Mouse (Mus musculus) heart, embryonic 12.5 days (tissue): ENCODE measurements at regions not wholly inside any gene's neighbourhood (a gene's known extent, or its start where the extent isn't known, plus 50 kb on each side); places are given as distances from the start of the nearest gene placed in this dataset.

ENCODE experiments used
- ATAC-seq: fragments of 200-750 bp; cut with Nextera tagmentation; 2 replicates; pipeline ENCODE4 v1.8.0; 2017; ENCODE audit warnings: moderate TSS enrichment, moderate library complexity; ENCODE audit not compliant: insufficient number of reproducible peaks, low FRiP score
- H3K27ac ChIP-seq: fragments of 300-500 bp; sonication (generic); 2 replicates; pipeline ENCODE4 v1.5.1; 2016; ENCODE audit warnings: mild to moderate bottlenecking, moderate library complexity; ENCODE audit not compliant: poor library complexity, severe bottlenecking
- H3K27me3 ChIP-seq: fragments of 300-500 bp; sonication (generic); replicated peaks from 2 replicates; pipeline ENCODE4 v1.6.1; 2016; ENCODE audit warnings: mild to moderate bottlenecking, moderate library complexity
- H3K36me3 ChIP-seq: fragments of 300-500 bp; sonication (generic); 2 replicates; pipeline ENCODE4 v1.6.1; 2016; ENCODE audit warnings: mild to moderate bottlenecking, moderate library complexity
- H3K4me1 ChIP-seq: fragments of 300-500 bp; sonication (generic); replicated peaks from 2 replicates; pipeline ENCODE4 v1.6.1; 2016; ENCODE audit warnings: mild to moderate bottlenecking
- H3K4me2 ChIP-seq: fragments of 300-500 bp; sonication (generic); 2 replicates; pipeline ENCODE4 v1.6.1; 2016; ENCODE audit warnings: mild to moderate bottlenecking, moderate library complexity
- H3K4me3 ChIP-seq: fragments of 300-500 bp; sonication (generic); 2 replicates; pipeline ENCODE4 v1.5.1; 2016; ENCODE audit warnings: mild to moderate bottlenecking
- H3K9ac ChIP-seq: fragments of 300-500 bp; sonication (generic); 2 replicates; pipeline ENCODE4 v1.6.1; 2016; ENCODE audit warnings: mild to moderate bottlenecking, moderate library complexity
- H3K9me3 ChIP-seq: fragments of 300-500 bp; sonication (generic); replicated peaks from 2 replicates; pipeline ENCODE4 v1.6.1; 2016; ENCODE audit warnings: mild to moderate bottlenecking, moderate library complexity
- WGBS: fragments of 180-500 bp; shearing (Covaris S2); methylation state at CpG from one replicate; pipeline ENCODE4 v1.1.7; 2016; 5-methylcytosine and 5-hydroxymethylcytosine counted together

- ATAC-seq = peak; percentile 61; the same call in 1 of the 2 replicates
- H3K4me2 ChIP-seq = no peak overlapping the region
- no peak overlapping the region for H3K9ac ChIP-seq
- H3K4me1 ChIP-seq = peaks cover 7% of the 10 kb centered on the region
- WGBS = 11% methylated on average over 5 of the region's 5 CpGs
- no peaks in the 10 kb centered on the region for H3K36me3 ChIP-seq
- no peaks in the 10 kb centered on the region for H3K9me3 ChIP-seq
- no peak overlapping the region for H3K27ac ChIP-seq
- no peaks in the 10 kb centered on the region for H3K27me3 ChIP-seq
- H3K4me3 ChIP-seq = no peak overlapping the region
Measured at GRCm38 (mm10) chr6:31183127-31183526, 215.4 kb upstream of the Mkln1 start.

- Histone ChIP-seq H3K9ac (no peak overlapping the region), H3K27ac (no peak overlapping the region), H3K27me3 (no peaks in the 10 kb centered on the region), H3K4me2 (no peak overlapping the region), H3K4me1 (peaks cover 7% of the 10 kb centered on the region), H3K36me3 (no peaks in the 10 kb centered on the region), H3K4me3 (no peak overlapping the region), H3K9me3 (no peaks in the 10 kb centered on the region)
- WGBS = 90% methylated on average over 7 of the region's 7 CpGs
- ATAC-seq = no peak
Measured at GRCm38 (mm10) chr6:31184554-31184953, 214.0 kb upstream of the Mkln1 start.

GRCm38 (mm10) chr6:31185151-31185550 lies 213.4 kb upstream of the Mkln1 start:
- Histone ChIP-seq H3K27ac (no peak overlapping the region), H3K4me3 (no peak overlapping the region), H3K4me2 (no peak overlapping the region), H3K4me1 (peaks cover 7% of the 10 kb centered on the region), H3K9ac (no peak overlapping the region), H3K36me3 (no peaks in the 10 kb centered on the region), H3K27me3 (no peaks in the 10 kb centered on the region), H3K9me3 (no peaks in the 10 kb centered on the region)
- WGBS = 76% methylated on average over 2 of the region's 2 CpGs
- ATAC-seq = no peak

- H3K27ac ChIP-seq = no peak overlapping the region
- H3K4me2 ChIP-seq = no peak overlapping the region
- H3K4me3 ChIP-seq = no peak overlapping the region
- no peak for ATAC-seq
- 77% methylated on average over 1 of the region's 1 CpGs for WGBS
- H3K4me1 ChIP-seq = peaks cover 5% of the 10 kb centered on the region
- H3K27me3 ChIP-seq = no peaks in the 10 kb centered on the region
- H3K36me3 ChIP-seq = no peaks in the 10 kb centered on the region
- no peaks in the 10 kb centered on the region for H3K9me3 ChIP-seq
- H3K9ac ChIP-seq = no peak overlapping the region
Measured at GRCm38 (mm10) chr6:31188066-31188465, 210.5 kb upstream of the Mkln1 start.

- peaks cover 5% of the 10 kb centered on the region for H3K4me1 ChIP-seq
- H3K9me3 ChIP-seq = no peaks in the 10 kb centered on the region
- H3K4me3 ChIP-seq = no peak overlapping the region
- ATAC-seq = no peak
- no peak overlapping the region for H3K27ac ChIP-seq
- H3K36me3 ChIP-seq = no peaks in the 10 kb centered on the region
- no peak overlapping the region for H3K9ac ChIP-seq
- H3K27me3 ChIP-seq = no peaks in the 10 kb centered on the region
- WGBS = 53% methylated on average over 7 of the region's 7 CpGs
- no peak overlapping the region for H3K4me2 ChIP-seq
Measured at GRCm38 (mm10) chr6:31189060-31189459, 209.5 kb upstream of the Mkln1 start.

- Histone ChIP-seq H3K9me3 (no peaks in the 10 kb centered on the region), H3K4me1 (peaks cover 9% of the 10 kb centered on the region), H3K9ac (no peak overlapping the region), H3K4me3 (no peak overlapping the region), H3K27me3 (no peaks in the 10 kb centered on the region), H3K27ac (no peak overlapping the region), H3K36me3 (no peaks in the 10 kb centered on the region), H3K4me2 (no peak overlapping the region)
- no peak for ATAC-seq
- 79% methylated on average over 5 of the region's 5 CpGs for WGBS
Measured at GRCm38 (mm10) chr6:31190070-31190469, 208.5 kb upstream of the Mkln1 start.

GRCm38 (mm10) chr6:31190628-31191373 lies 207.7 kb upstream of the Mkln1 start:
- no peak overlapping the region for H3K4me3 ChIP-seq
- H3K36me3 ChIP-seq = no peaks in the 10 kb centered on the region
- H3K4me1 ChIP-seq = peaks cover 14% of the 10 kb centered on the region
- H3K9ac ChIP-seq = no peak overlapping the region
- no peaks in the 10 kb centered on the region for H3K27me3 ChIP-seq
- WGBS = 45% methylated on average over 5 of the region's 5 CpGs
- H3K9me3 ChIP-seq = no peaks in the 10 kb centered on the region
- ATAC-seq = no peak
- no peak overlapping the region for H3K4me2 ChIP-seq
- no peak overlapping the region for H3K27ac ChIP-seq

GRCm38 (mm10) chr6:31191577-31191976 lies 207.0 kb upstream of the Mkln1 start:
- Histone ChIP-seq H3K4me2 (no peak overlapping the region), H3K27me3 (no peaks in the 10 kb centered on the region), H3K9ac (no peak overlapping the region), H3K4me1 (peaks cover 19% of the 10 kb centered on the region), H3K9me3 (no peaks in the 10 kb centered on the region), H3K27ac (no peak overlapping the region), H3K4me3 (no peak overlapping the region), H3K36me3 (no peaks in the 10 kb centered on the region)
- WGBS = 78% methylated on average over 14 of the region's 14 CpGs
- no peak for ATAC-seq

GRCm38 (mm10) chr6:31192197-31192596 lies 206.3 kb upstream of the Mkln1 start:
- Histone ChIP-seq H3K36me3 (no peaks in the 10 kb centered on the region), H3K27me3 (no peaks in the 10 kb centered on the region), H3K4me2 (no peak overlapping the region), H3K4me1 (peaks cover 19% of the 10 kb centered on the region), H3K4me3 (no peak overlapping the region), H3K9ac (no peak overlapping the region), H3K27ac (no peak overlapping the region), H3K9me3 (no peaks in the 10 kb centered on the region)
- 83% methylated on average over 4 of the region's 4 CpGs for WGBS
- ATAC-seq = no peak

GRCm38 (mm10) chr6:31193202-31193601 lies 205.3 kb upstream of the Mkln1 start:
- no peaks in the 10 kb centered on the region for H3K36me3 ChIP-seq
- H3K4me2 ChIP-seq = no peak overlapping the region
- H3K4me3 ChIP-seq = no peak overlapping the region
- H3K9me3 ChIP-seq = no peaks in the 10 kb centered on the region
- no peaks in the 10 kb centered on the region for H3K27me3 ChIP-seq
- H3K27ac ChIP-seq = 0 out of 2 replicates have a peak overlapping the region, but pooled peaks have one; percentile 17
- ATAC-seq = no peak
- 54% methylated on average over 5 of the region's 5 CpGs for WGBS
- H3K4me1 ChIP-seq = peaks cover 19% of the 10 kb centered on the region
- no peak overlapping the region for H3K9ac ChIP-seq

- H3K9ac ChIP-seq = no peak overlapping the region
- no peak overlapping the region for H3K4me3 ChIP-seq
- no peaks in the 10 kb centered on the region for H3K9me3 ChIP-seq
- no peaks in the 10 kb centered on the region for H3K27me3 ChIP-seq
- peaks cover 19% of the 10 kb centered on the region for H3K4me1 ChIP-seq
- H3K4me2 ChIP-seq = no peak overlapping the region
- H3K36me3 ChIP-seq = no peaks in the 10 kb centered on the region
- H3K27ac ChIP-seq = no peak overlapping the region
- ATAC-seq = no peak
- WGBS = 50% methylated on average over 4 of the region's 4 CpGs
Measured at GRCm38 (mm10) chr6:31197631-31198338, 200.8 kb upstream of the Mkln1 start.
